Comparison of ENCODE assay signal across 8 mouse cellular contexts in the genomic region with DNA sequence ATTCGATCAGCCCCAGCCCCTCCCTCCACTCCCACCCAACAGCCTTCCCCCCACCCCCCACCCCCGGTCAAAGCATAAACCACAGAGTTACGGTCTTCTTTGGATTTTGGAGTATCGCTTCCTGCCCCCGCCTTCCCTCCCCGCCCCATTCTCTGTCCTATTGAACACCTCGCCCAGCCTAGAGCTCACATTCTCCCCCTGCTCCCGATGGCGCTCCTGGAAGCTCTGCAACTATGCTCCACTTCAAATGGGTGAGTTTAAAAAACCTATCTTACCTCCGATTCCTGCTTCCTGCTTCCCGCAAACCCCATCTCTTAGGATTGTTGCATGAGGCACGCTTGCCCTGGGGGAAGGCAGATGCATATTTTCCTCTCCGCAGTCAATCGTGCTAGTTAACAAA.
A peak's percentile ranks its signal among the peaks of the same experiment; 100 is the strongest.
DNase-seq lines count a peak whose midpoint lies in the region; ATAC-seq and TF ChIP-seq lines count a peak whose summit lies in the region.

No protein-coding gene starts in this region.

- H3K9me3 ChIP-seq in heart, embryonic 11.5 days (replicated peaks; ENCODE audit: control insufficient read depth, low read length): no peaks in the 10 kb centered on the region
- H3K9me3 ChIP-seq in midbrain, embryonic 16.5 days (replicated peaks; ENCODE audit: control insufficient read depth, low read length, poor library complexity, severe bottlenecking): no peaks in the 10 kb centered on the region

- no peaks in the 10 kb centered on the region for H3K4me1 ChIP-seq in lung, adult 2 months (ENCODE audit: control insufficient read depth, insufficient read depth, low read length)
- no peaks in the 10 kb centered on the region; the same call in 1 of the 2 replicates for H3K4me1 ChIP-seq in brown adipose tissue, adult 24 weeks (ENCODE audit: control insufficient read depth, insufficient read depth, insufficient read length, low read length)
- peaks cover 4% of the 10 kb centered on the region; the same call in 1 of the 2 replicates for H3K4me1 ChIP-seq in heart, embryonic 11.5 days (ENCODE audit: control insufficient read depth, insufficient read depth, low read length)
- H3K4me1 ChIP-seq in midbrain, embryonic 16.5 days (ENCODE audit: control insufficient read depth, insufficient read depth, low read length): peaks cover 20% of the 10 kb centered on the region

- 3% methylated on average over 14 of the region's 14 CpGs for WGBS in lung, adult 2 months
- WGBS in heart, embryonic 11.5 days (ENCODE audit: insufficient replicate concordance): 2% methylated on average over 14 of the region's 14 CpGs
- WGBS in midbrain, embryonic 16.5 days: 2% methylated on average over 14 of the region's 14 CpGs

- no peak for DNase-seq in lung, adult 2 months
- DNase-seq in lung, postnatal 14 days: no peak
- peak; percentile 59 to 69 for DNase-seq in kidney, postnatal 4 days
- no peak for DNase-seq in layer of hippocampus, adult 8-10 months (ENCODE audit: low spot score in 2 of 2)
- DNase-seq in spleen, adult 18-20 months: no peak

- H3K27me3 ChIP-seq in heart, embryonic 11.5 days (ENCODE audit: control insufficient read depth, insufficient read depth, low read length): no peaks in the 10 kb centered on the region
- H3K27me3 ChIP-seq in midbrain, embryonic 16.5 days (ENCODE audit: control insufficient read depth, insufficient read depth, low read depth, low read length): no peaks in the 10 kb centered on the region

- TF ChIP-seq CTCF in lung, adult 2 months (IDR thresholded peaks at IDR 0.05; ENCODE audit: insufficient read depth, low read length): no peak

- peak overlapping the region; percentile 75 for H3K9ac ChIP-seq in heart, embryonic 11.5 days (ENCODE audit: low read depth, low read length)
- H3K9ac ChIP-seq in midbrain, embryonic 16.5 days (ENCODE audit: low read depth, low read length): peak overlapping the region; percentile 89

- no peaks in the 10 kb centered on the region for H3K36me3 ChIP-seq in heart, embryonic 11.5 days (ENCODE audit: control insufficient read depth, insufficient read depth, low read length)
- H3K36me3 ChIP-seq in midbrain, embryonic 16.5 days (ENCODE audit: control insufficient read depth, insufficient read depth, low read length): no peaks in the 10 kb centered on the region

- no peak overlapping the region for H3K27ac ChIP-seq in brown adipose tissue, adult 24 weeks (replicated peaks; ENCODE audit: low read depth, low read length)
- peak overlapping the region; percentile 92 for H3K27ac ChIP-seq in heart, embryonic 11.5 days (ENCODE audit: low read depth, low read length)
- H3K27ac ChIP-seq in midbrain, embryonic 16.5 days (ENCODE audit: low read length): peak overlapping the region; percentile 95

- 0 out of 2 replicates have a peak, but pooled peaks have one; percentile 13 for TF ChIP-seq POLR2A in lung, adult 2 months (IDR thresholded peaks at IDR 0.05; ENCODE audit: borderline replicate concordance, extremely low read depth, low read depth, low read length)

- H3K4me2 ChIP-seq in heart, embryonic 11.5 days: peak overlapping the region; percentile 71
- peak overlapping the region; percentile 19 for H3K4me2 ChIP-seq in midbrain, embryonic 16.5 days (ENCODE audit: low read length)

- no peak for ATAC-seq in heart, embryonic 11.5 days (replicated peaks; ENCODE audit: insufficient number of reproducible peaks, low FRiP score, low TSS enrichment)
- no peak for ATAC-seq in midbrain, embryonic 16.5 days

- peak overlapping the region; percentile 62 for H3K4me3 ChIP-seq in lung, adult 2 months (replicated peaks; ENCODE audit: extremely low read depth, low read depth, low read length)
- peak overlapping the region; percentile 46 for H3K4me3 ChIP-seq in brown adipose tissue, adult 24 weeks (ENCODE audit: insufficient read depth, low read depth, low read length)
- peak overlapping the region; percentile 62 for H3K4me3 ChIP-seq in heart, embryonic 11.5 days (ENCODE audit: low read depth, low read length)
- peak overlapping the region; percentile 69 for H3K4me3 ChIP-seq in midbrain, embryonic 16.5 days (ENCODE audit: low read depth, low read length)

Comparison
In these comparisons a context has a peak if more than half of its experiments do, and no peak if none do; other contexts are left out.
1. DNase-seq: peak in kidney, postnatal 4 days (2 of 2); none in lung, adult 2 months (single experiment), lung, postnatal 14 days (single experiment), layer of hippocampus, adult 8-10 months (0 of 2) and spleen, adult 18-20 months (0 of 2).
2. Peak in every context shown above with its lines, with median percentiles within 50 percentile points of each other: H3K4me3 ChIP-seq.